Mouse (Mus musculus) heart, embryonic 11.5 days (tissue): ENCODE results near the gene Gm20696. TPM values are rescaled to one million over a fixed set of nuclear protein-coding genes. Genes with fewer than 3 reads are reported as not detected.

ENCODE experiments used
- ATAC-seq: fragments of 200-750 bp; cut with Nextera tagmentation; replicated peaks from 2 replicates; pipeline ENCODE4 v1.8.0; 2017; ENCODE audit warnings: moderate library complexity; ENCODE audit not compliant: insufficient number of reproducible peaks, low FRiP score, low TSS enrichment
- H3K27ac ChIP-seq: fragments of 300-500 bp; sonication (generic); 2 replicates; pipeline ENCODE4 v1.5.1; 2014; ENCODE audit warnings: mild to moderate bottlenecking, low read depth, low read length
- H3K27me3 ChIP-seq: fragments of 300-500 bp; sonication (generic); 2 replicates; pipeline ENCODE4 v1.6.1; 2014; ENCODE audit warnings: mild to moderate bottlenecking, low read length, mixed read lengths; ENCODE audit not compliant: control insufficient read depth, insufficient read depth
- H3K36me3 ChIP-seq: fragments of 300-500 bp; sonication (generic); 2 replicates; pipeline ENCODE4 v1.6.1; 2014; ENCODE audit warnings: mild to moderate bottlenecking, low read length, moderate library complexity, mixed read lengths; ENCODE audit not compliant: control insufficient read depth, insufficient read depth
- H3K4me1 ChIP-seq: fragments of 300-500 bp; sonication (generic); 2 replicates; pipeline ENCODE4 v1.6.1; 2014; ENCODE audit warnings: low read length; ENCODE audit not compliant: control insufficient read depth, insufficient read depth
- H3K4me2 ChIP-seq: fragments of 300-500 bp; sonication (generic); 2 replicates; pipeline ENCODE4 v1.6.1; 2014; ENCODE audit warnings: mild to moderate bottlenecking, moderate library complexity
- H3K4me3 ChIP-seq: fragments of 300-500 bp; sonication (generic); 2 replicates; pipeline ENCODE4 v1.5.1; 2014; ENCODE audit warnings: low read depth, low read length
- H3K9ac ChIP-seq: fragments of 300-500 bp; sonication (generic); 2 replicates; pipeline ENCODE4 v1.6.1; 2014; ENCODE audit warnings: mild to moderate bottlenecking, low read depth, low read length, moderate library complexity
- H3K9me3 ChIP-seq: fragments of 300-500 bp; sonication (generic); replicated peaks from 2 replicates; pipeline ENCODE4 v1.6.1; 2016; ENCODE audit warnings: low read length; ENCODE audit not compliant: control insufficient read depth
- WGBS: fragments of 180-500 bp; shearing (Covaris S2); extraction: QIAGEN DNeasy Blood & Tissue Kit; methylation state at CpG from one replicate; pipeline ENCODE4 v1.1.7; 2014; ENCODE audit not compliant: insufficient replicate concordance; 5-methylcytosine and 5-hydroxymethylcytosine counted together
- polyA plus RNA-seq: library from polyadenylated mRNA; unstranded; fragments of >200 nt; fragmentation: Nextera tagmentation; extraction: Ambion mirVana; gene quantifications from 2 replicates; pipeline ENCODE4 v1.2.1, GENCODE M21; 2014

Gene Gm20696
- polyA plus RNA-seq, 1 experiment from 2014 or later: 4.0 TPM

DNA sequence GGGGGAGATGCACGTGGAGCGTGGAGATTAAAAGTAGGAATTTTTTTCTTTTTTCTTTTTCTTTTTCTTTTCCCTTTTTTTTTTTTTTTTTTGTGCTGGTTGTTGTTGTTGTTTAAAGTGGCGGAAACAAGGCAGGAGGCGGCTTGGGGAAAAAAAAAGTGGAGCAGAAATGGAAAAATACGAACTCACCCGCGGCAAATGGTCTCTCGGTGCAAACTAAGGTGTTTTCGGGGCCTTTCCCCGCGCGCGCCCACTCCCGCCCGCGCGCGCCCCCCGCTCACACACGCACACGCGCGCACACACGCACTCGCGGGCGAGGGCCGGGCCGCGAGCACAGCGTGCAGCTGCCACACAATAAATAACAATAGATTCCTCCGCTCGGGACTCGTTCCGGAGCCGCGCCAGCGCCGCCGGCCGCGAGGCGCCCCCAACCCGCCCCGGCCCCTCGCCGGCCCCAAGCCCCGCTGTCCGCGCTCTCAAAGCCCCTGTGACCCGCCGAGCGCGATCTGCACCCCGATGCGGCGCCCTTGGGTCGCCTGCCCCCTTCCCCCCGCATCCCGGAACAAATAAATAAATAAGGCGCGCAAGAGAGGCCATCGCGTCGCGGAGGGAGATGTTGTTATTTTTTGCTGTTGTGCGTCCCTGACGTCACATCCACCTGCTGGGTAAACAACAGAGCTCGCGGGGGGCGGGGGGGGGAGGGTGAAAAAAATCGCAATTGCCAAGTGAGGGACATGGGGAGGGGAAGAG, 144.1 kb downstream of the Gm20696 start, which contains the start of gene Foxp1:
Foxp1 (minus strand) TSS at position 363 of the 750 bp plus-strand sequence.
- H3K4me3 ChIP-seq: peak within 1 kb of the TSS; percentile 90
- H3K9me3 ChIP-seq: 0 out of 2 replicates have a peak, but pooled peaks cover 5% of the 10 kb centered on the region
- ATAC-seq: peak; percentile 39
- under 1% methylated on average over 62 of the region's 72 CpGs for WGBS
- peak within 1 kb of the TSS; percentile 94 for H3K4me2 ChIP-seq
- 0 out of 2 replicates have a peak, but pooled peaks cover 2% of the 10 kb centered on the region for H3K36me3 ChIP-seq
- H3K9ac ChIP-seq: peak within 1 kb of the TSS; percentile 95
- H3K27ac ChIP-seq: peak within 1 kb of the TSS; percentile 100
- H3K4me1 ChIP-seq: peaks cover 2% of the 10 kb centered on the region; the same call in 1 of the 2 replicates
- H3K27me3 ChIP-seq: no peaks in the 10 kb centered on the region

DNA sequence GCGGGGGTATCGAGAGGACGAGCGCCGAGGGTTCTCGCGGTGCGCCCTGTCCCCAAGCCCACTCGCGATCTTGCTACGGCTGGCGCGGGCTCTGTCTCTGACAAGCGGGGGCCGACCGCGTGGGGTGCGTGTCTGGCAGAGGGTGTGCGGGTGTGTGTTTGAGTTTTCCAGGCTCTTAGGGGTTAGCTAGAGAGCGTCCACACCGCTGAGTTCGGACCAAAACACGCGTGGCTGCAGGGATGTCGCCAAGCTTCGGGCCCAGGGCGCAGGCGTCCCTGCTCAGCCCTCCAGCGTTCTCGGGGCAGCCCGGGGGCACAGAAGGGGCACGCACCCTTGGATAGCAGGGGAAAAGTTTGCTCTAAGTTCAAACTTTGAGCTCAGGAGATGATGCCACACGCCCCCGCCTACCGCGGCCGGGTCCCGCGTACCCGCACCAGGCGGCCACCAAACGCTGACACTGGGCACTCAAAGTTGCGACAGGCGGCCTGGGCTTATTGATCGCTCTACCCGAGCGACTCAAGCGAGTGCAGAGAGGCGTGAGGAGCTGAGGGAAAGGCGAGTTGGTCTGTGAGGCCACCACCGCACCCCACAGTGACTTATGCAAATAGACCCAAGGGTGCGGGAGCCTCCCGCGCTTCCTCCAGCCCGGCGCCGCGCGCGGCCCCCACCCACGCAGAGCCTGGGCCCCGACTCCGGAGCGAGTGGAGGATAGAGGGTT, 144.8 kb downstream of the Gm20696 start:
- Histone ChIP-seq H3K4me3 (peak overlapping the region; percentile 90), H3K36me3 (0 out of 2 replicates have a peak, but pooled peaks cover 2% of the 10 kb centered on the region), H3K4me2 (peak overlapping the region; percentile 94), H3K9me3 (no peaks in the 10 kb centered on the region), H3K27me3 (no peaks in the 10 kb centered on the region), H3K9ac (peak overlapping the region; percentile 95), H3K27ac (peak overlapping the region; percentile 100), H3K4me1 (peaks cover 2% of the 10 kb centered on the region; the same call in 1 of the 2 replicates)
- WGBS: under 1% methylated on average over 64 of the region's 64 CpGs
- ATAC-seq: no peak; the same call in 1 of the 2 replicates

DNA sequence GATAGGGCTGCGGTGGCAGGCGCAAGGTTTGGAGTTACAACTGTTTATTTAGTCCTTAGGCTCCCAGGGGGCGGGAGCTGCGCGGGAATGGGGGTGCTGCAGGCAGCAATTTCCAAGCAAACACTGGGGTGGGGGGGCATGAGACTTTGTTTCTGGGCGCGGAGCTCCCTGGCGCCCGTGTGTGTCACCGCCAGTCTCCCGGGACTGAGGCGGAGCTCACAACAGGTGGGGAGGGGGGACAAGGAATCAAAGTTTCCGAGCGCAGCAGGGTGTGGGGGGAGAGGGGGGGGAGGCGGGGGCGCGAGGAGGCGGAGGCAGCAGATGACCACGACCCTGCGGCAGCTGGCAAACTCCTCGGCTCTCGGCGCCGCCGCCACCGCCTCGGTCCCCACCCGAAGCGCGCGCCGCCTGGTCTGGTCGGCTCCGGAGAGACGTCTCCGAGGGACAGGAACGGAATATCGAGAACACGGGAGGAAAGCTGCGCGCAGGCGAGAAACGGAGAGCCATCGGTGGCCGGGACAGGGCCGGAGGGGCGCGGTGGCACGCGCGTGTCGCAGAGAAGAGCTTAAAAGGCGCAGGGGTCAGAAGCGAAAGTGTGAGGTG, 145.5 kb downstream of the Gm20696 start:
- H3K4me2 ChIP-seq: peak overlapping the region; percentile 94
- H3K9me3 ChIP-seq: no peaks in the 10 kb centered on the region
- ATAC-seq: peak; percentile 68
- under 1% methylated on average over 48 of the region's 54 CpGs for whole genome bisulfite sequencing
- H3K27ac ChIP-seq: peak overlapping the region; percentile 100
- H3K27me3 ChIP-seq: no peaks in the 10 kb centered on the region
- H3K9ac ChIP-seq: peak overlapping the region; percentile 95
- H3K36me3 ChIP-seq: no peaks in the 10 kb centered on the region
- H3K4me1 ChIP-seq: peaks cover 2% of the 10 kb centered on the region; the same call in 1 of the 2 replicates
- peak overlapping the region; percentile 90 for H3K4me3 ChIP-seq

DNA sequence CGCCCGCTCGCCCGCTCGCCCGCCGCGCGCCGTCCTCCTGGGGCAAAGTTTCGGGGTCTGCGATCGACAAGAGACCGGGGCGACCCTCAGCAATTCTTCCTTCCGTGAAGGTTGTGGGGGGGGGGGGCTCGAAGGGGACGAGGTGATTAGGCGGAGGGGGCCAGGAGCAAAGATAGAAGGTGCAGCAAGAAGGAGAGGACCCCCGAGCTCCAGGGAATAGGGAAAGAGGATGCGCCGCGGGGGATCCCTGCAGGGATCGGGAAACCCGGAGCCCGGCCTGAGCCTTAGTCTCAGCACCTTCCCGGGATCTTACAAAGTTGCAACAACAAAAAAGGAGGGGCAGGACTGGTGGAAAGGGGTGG, 145.9 kb downstream of the Gm20696 start:
- peak overlapping the region; percentile 100 for H3K27ac ChIP-seq
- WGBS: 0% methylated on average over 26 of the region's 27 CpGs

DNA sequence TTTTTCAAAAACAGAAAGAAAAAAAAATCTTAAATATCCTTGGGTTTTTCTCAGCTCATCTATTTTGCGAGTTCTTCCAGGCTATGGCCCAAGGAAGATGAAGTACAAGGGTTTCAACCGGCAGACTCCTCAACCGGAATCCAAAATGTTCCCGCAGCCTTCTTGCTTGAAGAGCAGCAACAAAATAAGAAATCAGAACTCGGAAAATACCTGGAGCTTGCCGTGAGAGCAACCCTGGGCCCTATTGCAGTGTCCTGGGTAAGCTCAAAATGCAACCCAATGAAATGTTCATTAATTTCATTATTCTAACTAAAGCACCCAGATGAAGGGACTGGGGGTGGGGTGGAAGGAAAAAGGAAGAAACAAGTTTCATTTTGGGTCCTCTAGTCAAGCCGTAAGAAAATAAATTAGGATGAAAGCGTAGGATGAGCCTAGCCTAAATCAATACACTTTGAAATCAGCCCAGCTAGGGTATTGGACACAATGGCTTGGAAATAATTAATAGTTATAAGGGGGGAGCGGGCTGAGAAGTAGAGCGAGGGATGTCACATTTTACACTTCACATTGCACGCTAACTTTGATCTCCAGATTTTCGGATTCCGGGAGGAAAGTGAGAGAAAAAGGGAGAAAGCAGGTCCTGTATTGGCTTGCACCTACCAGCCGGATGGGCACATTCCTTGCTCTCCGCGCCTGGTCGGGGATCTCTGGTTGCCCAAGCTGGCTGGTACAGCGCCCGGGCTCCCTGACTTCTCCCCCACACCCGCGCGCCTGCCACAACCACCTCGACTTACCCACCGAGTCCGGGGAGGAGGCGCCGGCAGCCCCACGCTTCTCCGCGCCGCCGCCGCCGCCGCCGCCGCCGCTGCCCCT, 146.6 kb downstream of the Gm20696 start:
- H3K27ac ChIP-seq: peak overlapping the region; percentile 100
- peak overlapping the region; percentile 95 for H3K9ac ChIP-seq
- ATAC-seq: no peak
- no peaks in the 10 kb centered on the region for H3K36me3 ChIP-seq
- WGBS: 4% methylated on average over 28 of the region's 38 CpGs
- no peaks in the 10 kb centered on the region for H3K9me3 ChIP-seq
- no peaks in the 10 kb centered on the region for H3K27me3 ChIP-seq
- H3K4me2 ChIP-seq: peak overlapping the region; percentile 94
- H3K4me1 ChIP-seq: peaks cover 2% of the 10 kb centered on the region; the same call in 1 of the 2 replicates
- H3K4me3 ChIP-seq: peak overlapping the region; percentile 90

More for the DNA sequence above, 145.9 kb downstream of the Gm20696 start:
- no peaks in the 10 kb centered on the region for H3K36me3 ChIP-seq
- peaks cover 2% of the 10 kb centered on the region; the same call in 1 of the 2 replicates for H3K4me1 ChIP-seq
- no peak for ATAC-seq
- no peaks in the 10 kb centered on the region for H3K27me3 ChIP-seq
- H3K9me3 ChIP-seq: no peaks in the 10 kb centered on the region
- peak overlapping the region; percentile 95 for H3K9ac ChIP-seq
- peak overlapping the region; percentile 90 for H3K4me3 ChIP-seq
- peak overlapping the region; percentile 94 for H3K4me2 ChIP-seq

DNA sequence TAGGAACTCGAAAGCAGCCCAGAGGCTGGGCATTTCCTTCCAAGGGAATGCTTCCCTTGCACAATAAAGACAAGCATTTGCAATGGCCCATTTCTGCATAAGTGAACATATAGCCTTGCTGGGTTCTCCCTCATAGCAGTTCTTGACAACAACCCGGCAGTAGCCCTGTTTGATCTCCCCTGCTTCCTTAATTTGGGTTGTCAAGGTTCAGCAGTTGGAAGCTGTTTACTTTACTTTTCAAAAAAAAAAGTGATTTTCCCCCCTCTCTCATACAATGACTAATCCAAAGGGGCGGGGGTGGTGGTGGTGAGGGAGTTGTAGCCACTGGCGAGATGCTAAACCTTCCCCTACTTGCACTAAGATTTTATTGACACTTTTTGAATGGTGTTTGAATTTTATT, 147.5 kb downstream of the Gm20696 start:
- ATAC-seq: no peak
- H3K9me3 ChIP-seq: no peaks in the 10 kb centered on the region
- H3K36me3 ChIP-seq: no peaks in the 10 kb centered on the region
- H3K4me2 ChIP-seq: peak overlapping the region; percentile 94; the same call in 1 of the 2 replicates
- H3K9ac ChIP-seq: no peak overlapping the region
- H3K27me3 ChIP-seq: no peaks in the 10 kb centered on the region
- H3K4me3 ChIP-seq: no peak overlapping the region
- no peak overlapping the region for H3K27ac ChIP-seq
- H3K4me1 ChIP-seq: peaks cover 2% of the 10 kb centered on the region; the same call in 1 of the 2 replicates
- WGBS: 40% methylated on average over 4 of the region's 4 CpGs

DNA sequence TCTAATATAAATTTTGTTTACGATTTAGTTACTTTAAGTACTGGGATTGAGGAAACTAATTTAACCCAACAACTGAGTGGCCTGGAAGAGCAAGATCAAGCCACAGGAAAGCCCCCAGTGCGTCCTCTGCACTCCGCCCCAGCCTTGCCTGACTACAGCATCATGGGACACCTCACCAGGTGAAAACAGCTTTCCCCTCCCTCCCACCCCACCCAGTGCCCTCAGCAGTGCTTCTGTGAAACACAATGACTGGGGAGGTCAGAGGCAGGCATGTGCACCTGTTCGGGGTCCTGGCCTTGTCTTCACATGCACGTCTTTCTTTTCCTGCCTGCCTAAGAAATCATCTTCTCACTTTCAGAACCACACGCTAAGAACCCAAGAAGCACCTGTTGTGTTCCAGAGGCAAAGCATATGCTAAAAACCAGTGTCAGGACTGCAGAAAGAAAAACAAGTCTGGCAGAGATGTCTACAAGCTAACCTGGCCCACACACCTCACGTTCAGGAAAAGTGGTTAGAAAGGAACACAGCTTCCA, 150.9 kb downstream of the Gm20696 start:
- no peak overlapping the region for H3K27ac ChIP-seq
- peaks cover 8% of the 10 kb centered on the region for H3K4me1 ChIP-seq
- 79% methylated on average over 7 of the region's 7 CpGs for WGBS
- no peak overlapping the region for H3K9ac ChIP-seq
- no peak overlapping the region for H3K4me3 ChIP-seq
- no peaks in the 10 kb centered on the region for H3K9me3 ChIP-seq
- ATAC-seq: no peak
- no peaks in the 10 kb centered on the region for H3K27me3 ChIP-seq
- H3K36me3 ChIP-seq: no peaks in the 10 kb centered on the region
- H3K4me2 ChIP-seq: no peak overlapping the region
